Mouse (Mus musculus): ENCODE measurements around the gene Stoml1.

DNA sequence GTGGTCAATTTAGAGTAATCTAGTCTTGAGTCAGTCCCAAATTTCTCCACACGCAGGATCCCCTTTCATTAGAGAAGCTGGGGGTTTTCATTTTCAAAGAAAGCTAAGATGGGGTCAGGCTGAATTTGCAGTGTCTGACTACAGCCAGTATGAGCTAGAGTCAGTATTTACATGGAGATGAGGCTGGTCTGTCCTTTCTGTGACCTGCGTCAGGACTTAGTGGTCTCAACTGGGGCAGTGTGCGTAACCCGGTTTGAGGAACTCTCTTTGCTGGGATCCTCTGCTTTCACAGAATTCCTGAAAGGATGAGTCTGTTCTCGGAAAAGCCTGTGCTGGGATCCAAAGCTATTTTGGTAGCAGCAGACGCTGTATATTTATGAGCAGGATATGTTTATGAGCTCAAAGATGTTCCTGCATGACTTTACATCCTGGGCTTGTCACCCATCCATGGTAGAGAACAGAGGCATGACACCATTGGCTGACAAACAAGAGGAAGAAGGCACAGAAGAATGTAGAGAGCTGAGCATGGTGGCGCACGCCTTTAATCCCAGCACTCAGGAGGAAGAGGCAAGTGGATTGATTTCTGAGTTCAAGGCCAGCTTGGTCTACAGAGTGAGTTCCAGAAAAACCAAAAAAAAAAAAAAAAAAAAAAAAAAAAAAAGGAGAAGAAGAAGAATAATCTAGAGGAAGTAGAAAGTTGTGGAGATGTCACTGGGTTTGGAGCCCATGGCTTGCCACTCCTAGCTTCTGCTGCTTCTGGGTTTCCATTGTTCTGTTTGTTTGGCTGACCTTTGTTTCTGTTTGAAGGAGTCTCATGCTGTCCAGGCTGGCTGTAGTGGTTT, 43.3 kb upstream of the Stoml1 start:
- TF ChIP-seq POLR2A (IDR thresholded peaks at IDR 0.05; ENCODE audit: borderline replicate concordance, insufficient read depth, low read length) (no peak), CTCF (IDR thresholded peaks at IDR 0.05; ENCODE audit: borderline replicate concordance, insufficient read depth, low read depth, low read length) (no peak)
